Mouse (Mus musculus) heart, adult 2 months (tissue): ENCODE data around the gene Ncor2.

ENCODE experiments used
- CTCF ChIP-seq: fragments of 200-600 bp; IDR thresholded peaks from 2 replicates; pipeline ENCODE4 v1.8.1; 2022; ENCODE audit warnings: antibody characterized with exemption, mild to moderate bottlenecking, moderate library complexity
- EP300 ChIP-seq: fragments of 200-500 bp; IDR thresholded peaks from 2 replicates; pipeline ENCODE4 v1.6.1; 2011; ENCODE audit warnings: low read depth, low read length, control low read depth; ENCODE audit not compliant: insufficient read depth
- POLR2A ChIP-seq: fragments of 200-500 bp; IDR thresholded peaks from 2 replicates; pipeline ENCODE4 v1.6.1; 2011; ENCODE audit warnings: mild to moderate bottlenecking, low read depth, low read length, control low read depth; ENCODE audit not compliant: insufficient read depth

GRCm38 (mm10) chr5:125058267-125058668 lies 120.8 kb downstream of the Ncor2 start:
- no peak for TF ChIP-seq CTCF
- peak; percentile 37; the same call in 1 of the 2 replicates for TF ChIP-seq POLR2A
- no peak for TF ChIP-seq EP300
